Mouse (Mus musculus) limb, embryonic 13.5 days (tissue): ENCODE data around the gene Pigt. TPM values are rescaled to one million over a fixed set of nuclear protein-coding genes. Genes with fewer than 3 reads are reported as not detected.
A peak's percentile ranks its signal among the peaks of the same experiment; 100 is the strongest.

Experiments
- ATAC-seq: fragments of 200-750 bp; cut with Nextera tagmentation; 2 replicates; pipeline ENCODE4 v1.8.0; 2017; ENCODE audit warnings: low read depth, moderate number of reproducible peaks, moderate TSS enrichment; ENCODE audit not compliant: low FRiP score
- H3K27ac ChIP-seq: fragments of 300-500 bp; sonication (generic); 2 replicates; pipeline ENCODE4 v1.5.1; 2015; ENCODE audit warnings: inconsistent platforms, mild to moderate bottlenecking, moderate library complexity
- H3K27me3 ChIP-seq: fragments of 300-500 bp; sonication (generic); 2 replicates; pipeline ENCODE4 v1.6.1; 2015; ENCODE audit warnings: mild to moderate bottlenecking, inconsistent platforms
- H3K36me3 ChIP-seq: fragments of 300-500 bp; sonication (generic); 2 replicates; pipeline ENCODE4 v1.6.1; 2015; ENCODE audit warnings: inconsistent platforms, mild to moderate bottlenecking, moderate library complexity
- H3K4me1 ChIP-seq: fragments of 300-500 bp; sonication (generic); 2 replicates; pipeline ENCODE4 v1.6.1; 2015; ENCODE audit warnings: inconsistent platforms
- H3K4me2 ChIP-seq: fragments of 300-500 bp; sonication (generic); replicated peaks from 2 replicates; pipeline ENCODE4 v1.6.1; 2015; ENCODE audit warnings: inconsistent platforms, mild to moderate bottlenecking, moderate library complexity
- H3K4me3 ChIP-seq: fragments of 300-500 bp; sonication (generic); 2 replicates; pipeline ENCODE4 v1.5.1; 2015; ENCODE audit warnings: moderate library complexity, mild to moderate bottlenecking, inconsistent platforms
- H3K9ac ChIP-seq: fragments of 300-500 bp; sonication (generic); 2 replicates; pipeline ENCODE4 v1.6.1; 2015; ENCODE audit warnings: mild to moderate bottlenecking, inconsistent platforms
- H3K9me3 ChIP-seq: fragments of 300-500 bp; sonication (generic); 2 replicates; pipeline ENCODE4 v1.6.1; 2016; ENCODE audit warnings: inconsistent platforms
- WGBS: fragments of 180-500 bp; shearing (Covaris S2); methylation state at CpG from one replicate; pipeline ENCODE4 v1.1.7; 2015; 5-methylcytosine and 5-hydroxymethylcytosine counted together
- polyA plus RNA-seq: library from polyadenylated mRNA; unstranded; fragments of >200 nt; fragmentation: Nextera tagmentation; extraction: Ambion mirVana; gene quantifications from 2 replicates; pipeline ENCODE4 v1.2.1, GENCODE M21; 2015

Gene Pigt
- polyA plus RNA-seq, 1 experiment from 2014 or later, result 46.8 TPM

DNA sequence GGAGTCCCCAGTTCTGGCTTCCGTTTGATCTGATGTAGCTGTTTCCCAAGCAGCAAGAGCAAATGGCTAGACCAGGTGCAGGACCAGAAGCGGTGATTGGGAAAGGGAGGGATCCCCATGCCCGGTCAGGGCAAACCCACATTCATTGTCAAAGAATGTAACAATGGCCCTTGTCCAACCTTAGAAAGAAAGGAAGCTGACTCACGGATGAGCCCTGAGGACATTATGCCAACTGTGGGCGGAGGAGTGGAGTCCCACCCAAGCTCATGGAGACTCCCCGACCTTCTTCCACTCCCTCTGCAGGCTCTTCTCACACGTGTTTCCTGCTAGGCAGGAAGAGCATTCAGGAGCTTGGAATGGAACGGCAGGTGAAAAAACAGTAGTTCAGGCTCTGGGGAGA lies 16.1 kb downstream of the Pigt start:
- Histone ChIP-seq H3K27ac (no peak overlapping the region), H3K27me3 (no peaks in the 10 kb centered on the region), H3K9ac (no peak overlapping the region), H3K4me2 (no peak overlapping the region), H3K4me1 (peaks cover 5% of the 10 kb centered on the region; the same call in 1 of the 2 replicates), H3K9me3 (peaks cover 6% of the 10 kb centered on the region; the same call in 1 of the 2 replicates), H3K4me3 (no peak overlapping the region), H3K36me3 (0 out of 2 replicates have a peak, but pooled peaks cover 6% of the 10 kb centered on the region)
- 75% methylated on average over 8 of the region's 8 CpGs for WGBS
- ATAC-seq, result no peak

DNA sequence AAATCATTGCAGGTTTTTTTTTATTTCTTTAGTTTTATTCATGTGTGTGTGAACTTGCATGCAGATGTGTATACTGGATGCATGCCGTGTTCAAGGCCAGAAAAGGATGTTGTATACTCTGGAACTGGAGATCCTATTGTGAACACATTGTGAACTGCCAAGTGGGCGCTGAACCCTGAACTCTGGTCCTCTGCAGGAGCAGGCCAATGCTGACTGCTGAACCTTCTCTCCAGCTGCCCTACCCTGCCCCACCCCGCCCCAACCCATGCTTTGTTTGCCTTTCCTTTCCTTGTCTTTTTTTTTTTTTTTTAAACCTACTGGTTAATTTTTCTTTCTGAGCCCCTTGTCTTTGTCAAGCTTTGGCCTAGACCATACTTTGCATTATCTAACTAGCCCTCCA lies 17.6 kb downstream of the Pigt start:
- H3K36me3 ChIP-seq, result no peaks in the 10 kb centered on the region
- H3K9ac ChIP-seq, result no peak overlapping the region
- peaks cover 16% of the 10 kb centered on the region for H3K4me1 ChIP-seq
- H3K4me2 ChIP-seq, result no peak overlapping the region
- 84% methylated on average over 3 of the region's 3 CpGs for WGBS
- ATAC-seq, result no peak
- no peaks in the 10 kb centered on the region for H3K27me3 ChIP-seq
- H3K27ac ChIP-seq, result no peak overlapping the region
- peaks cover 6% of the 10 kb centered on the region; the same call in 1 of the 2 replicates for H3K9me3 ChIP-seq
- H3K4me3 ChIP-seq, result no peak overlapping the region

DNA sequence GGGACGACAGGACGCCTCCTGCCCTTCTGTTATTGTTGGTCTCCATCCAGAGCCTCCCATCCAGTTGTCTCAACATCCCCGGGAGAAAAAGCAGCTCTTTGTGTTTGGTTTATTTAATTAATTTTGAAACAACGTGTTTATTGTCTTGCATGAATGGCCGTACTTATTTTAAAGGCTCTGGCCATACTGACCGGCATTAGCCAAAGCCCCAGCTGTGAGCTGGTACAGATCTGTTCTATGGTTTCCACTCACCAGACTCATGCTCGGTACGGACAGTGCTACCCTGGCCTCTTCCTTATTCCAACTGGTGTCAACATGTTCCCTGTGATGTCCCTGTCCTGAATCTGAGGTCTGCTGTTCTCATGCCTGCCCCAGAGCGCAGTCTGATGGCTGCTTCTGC lies 18.6 kb downstream of the Pigt start:
- H3K27me3 ChIP-seq, result no peaks in the 10 kb centered on the region
- no peak overlapping the region for H3K4me2 ChIP-seq
- H3K36me3 ChIP-seq, result no peaks in the 10 kb centered on the region
- no peak overlapping the region for H3K4me3 ChIP-seq
- H3K9ac ChIP-seq, result no peak overlapping the region
- peaks cover 19% of the 10 kb centered on the region for H3K4me1 ChIP-seq
- ATAC-seq, result no peak
- H3K27ac ChIP-seq, result no peak overlapping the region
- peaks cover 6% of the 10 kb centered on the region; the same call in 1 of the 2 replicates for H3K9me3 ChIP-seq
- WGBS, result 81% methylated on average over 9 of the region's 9 CpGs

DNA sequence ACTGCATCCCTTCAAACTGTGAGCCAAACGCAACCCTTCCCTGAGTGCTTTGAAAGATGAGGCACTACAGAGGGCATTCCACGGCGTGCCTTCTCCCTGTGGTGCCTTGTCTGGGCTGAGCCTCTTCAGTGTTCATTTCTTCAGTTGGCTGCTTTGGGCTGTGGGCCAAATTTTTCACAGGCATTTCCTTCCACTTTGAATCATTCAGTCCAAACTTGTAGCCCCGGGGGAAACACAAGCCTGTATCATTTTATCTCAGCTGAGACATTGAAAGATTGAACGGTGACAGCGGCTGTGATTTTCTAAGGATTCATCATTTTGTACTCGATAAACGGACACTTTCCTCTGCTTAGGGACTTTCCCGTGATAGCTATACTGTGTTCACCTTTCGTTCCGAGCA lies 19.3 kb downstream of the Pigt start:
- Histone ChIP-seq H3K9me3 (peaks cover 6% of the 10 kb centered on the region; the same call in 1 of the 2 replicates), H3K4me2 (no peak overlapping the region), H3K4me1 (peaks cover 21% of the 10 kb centered on the region), H3K9ac (no peak overlapping the region), H3K36me3 (no peaks in the 10 kb centered on the region), H3K4me3 (no peak overlapping the region), H3K27ac (no peak overlapping the region), H3K27me3 (no peaks in the 10 kb centered on the region)
- 82% methylated on average over 11 of the region's 11 CpGs for WGBS
- ATAC-seq, result no peak

DNA sequence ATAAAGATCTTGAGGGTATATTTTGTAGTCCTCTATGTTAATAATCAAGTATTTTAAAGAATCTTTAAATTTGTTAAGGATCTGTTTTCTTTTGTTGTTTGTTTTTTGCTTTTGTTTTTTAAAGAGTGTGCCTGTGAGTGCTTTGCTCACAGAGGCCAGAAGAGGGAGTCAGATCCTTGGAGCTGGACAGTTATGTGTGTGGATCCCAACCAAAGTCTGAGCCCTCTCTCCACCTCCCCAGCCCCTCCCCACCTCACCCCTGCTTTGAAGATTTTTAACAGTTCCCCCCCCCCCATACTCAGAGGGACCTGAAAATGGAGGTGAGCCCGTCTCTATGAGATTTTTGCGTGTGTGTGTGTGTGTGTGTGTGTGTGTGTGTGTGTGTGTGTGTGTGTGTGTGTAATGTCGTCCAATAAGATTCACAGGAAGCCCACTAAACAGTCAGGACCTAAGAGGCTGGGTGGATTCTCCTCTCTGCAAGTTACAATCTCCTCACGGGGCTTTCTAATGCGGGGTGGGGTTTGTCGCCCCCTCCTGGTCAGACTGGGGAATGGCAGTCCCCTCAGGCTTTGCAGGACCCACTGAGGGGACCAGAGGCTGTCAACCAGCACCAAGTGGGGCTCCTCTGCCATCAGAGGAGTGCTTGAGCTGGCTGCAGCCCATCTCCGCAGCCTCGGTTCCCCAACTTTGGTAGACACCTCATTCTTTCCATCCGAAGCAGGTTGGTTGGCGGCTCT lies 20.3 kb downstream of the Pigt start:
- peaks cover 30% of the 10 kb centered on the region for H3K4me1 ChIP-seq
- H3K4me2 ChIP-seq, result no peak overlapping the region
- ATAC-seq, result peak; percentile 16; the same call in 1 of the 2 replicates
- peaks cover 6% of the 10 kb centered on the region; the same call in 1 of the 2 replicates for H3K9me3 ChIP-seq
- no peak overlapping the region for H3K9ac ChIP-seq
- H3K27me3 ChIP-seq, result no peaks in the 10 kb centered on the region
- no peak overlapping the region for H3K4me3 ChIP-seq
- H3K27ac ChIP-seq, result peak overlapping the region; percentile 88
- 38% methylated on average over 9 of the region's 10 CpGs for WGBS
- no peaks in the 10 kb centered on the region for H3K36me3 ChIP-seq

DNA sequence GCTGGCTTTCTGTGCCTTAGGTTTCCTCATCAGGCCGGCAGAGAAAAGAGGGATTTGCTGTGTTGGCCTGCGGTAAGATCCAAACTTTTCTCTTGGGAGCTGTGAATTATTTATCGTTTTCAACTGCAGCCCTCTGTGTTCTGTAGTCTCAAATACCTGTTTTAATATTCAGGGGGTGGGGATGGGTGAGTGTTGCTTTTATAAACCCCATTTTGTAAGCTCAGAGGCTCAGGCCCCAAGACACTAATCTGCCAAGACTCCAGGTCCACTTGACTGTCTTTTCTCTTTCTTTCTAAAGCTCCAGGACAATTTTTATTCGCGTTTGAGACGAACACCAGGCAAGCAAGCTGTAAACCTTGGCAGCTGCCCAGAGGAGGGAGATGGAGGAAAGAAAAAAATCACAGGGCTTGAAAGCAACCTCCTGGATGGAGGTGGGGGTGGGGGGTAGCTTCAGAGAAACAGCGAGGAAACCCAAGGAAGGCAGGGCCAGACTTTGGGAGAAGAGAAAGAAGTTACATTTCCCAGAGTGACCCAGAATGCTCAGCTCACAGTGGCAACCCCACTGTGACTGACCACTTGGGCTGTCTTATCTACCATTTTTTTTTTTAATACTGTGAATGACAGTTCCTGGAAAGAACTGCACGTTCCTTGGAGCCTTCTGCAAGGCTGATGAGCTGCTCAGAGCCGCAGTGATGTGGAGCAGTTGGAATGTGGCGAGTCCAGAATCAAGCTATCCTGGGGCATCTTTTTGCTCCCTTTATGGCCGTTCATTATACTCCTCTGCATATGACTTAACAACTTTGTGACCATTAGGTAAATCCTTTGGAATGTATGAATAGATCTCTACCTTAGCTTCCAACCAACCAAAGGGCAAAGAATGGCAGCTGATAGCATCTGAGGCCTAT lies 21.2 kb downstream of the Pigt start:
- Histone ChIP-seq H3K27me3 (0 out of 2 replicates have a peak, but pooled peaks cover 4% of the 10 kb centered on the region), H3K4me1 (peaks cover 30% of the 10 kb centered on the region), H3K4me3 (no peak overlapping the region), H3K9ac (no peak overlapping the region), H3K9me3 (peaks cover 11% of the 10 kb centered on the region; the same call in 1 of the 2 replicates), H3K27ac (peak overlapping the region; percentile 88), H3K36me3 (no peaks in the 10 kb centered on the region), H3K4me2 (peak overlapping the region; percentile 24; the same call in 1 of the 2 replicates)
- 24% methylated on average over 11 of the region's 11 CpGs for WGBS
- peak; percentile 79 for ATAC-seq

DNA sequence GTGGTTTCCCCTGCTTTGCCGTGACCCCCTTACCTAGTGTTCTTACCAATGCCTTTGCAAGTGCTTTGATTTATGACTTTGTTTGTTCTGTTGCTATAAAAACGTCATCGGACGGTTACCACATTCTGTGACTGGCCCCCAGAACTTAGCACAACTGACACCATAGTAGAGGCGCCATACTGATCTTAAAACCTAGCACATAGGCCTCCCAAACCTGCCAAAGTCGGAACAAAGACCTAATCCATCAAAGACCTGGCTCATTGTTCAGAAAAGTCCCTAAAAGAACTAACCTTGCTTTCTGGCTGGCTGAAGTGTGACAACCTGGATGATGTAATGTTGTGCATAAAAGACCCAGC lies 21.8 kb downstream of the Pigt start:
- H3K4me2 ChIP-seq, result no peak overlapping the region
- 30% methylated on average over 6 of the region's 6 CpGs for WGBS

DNA sequence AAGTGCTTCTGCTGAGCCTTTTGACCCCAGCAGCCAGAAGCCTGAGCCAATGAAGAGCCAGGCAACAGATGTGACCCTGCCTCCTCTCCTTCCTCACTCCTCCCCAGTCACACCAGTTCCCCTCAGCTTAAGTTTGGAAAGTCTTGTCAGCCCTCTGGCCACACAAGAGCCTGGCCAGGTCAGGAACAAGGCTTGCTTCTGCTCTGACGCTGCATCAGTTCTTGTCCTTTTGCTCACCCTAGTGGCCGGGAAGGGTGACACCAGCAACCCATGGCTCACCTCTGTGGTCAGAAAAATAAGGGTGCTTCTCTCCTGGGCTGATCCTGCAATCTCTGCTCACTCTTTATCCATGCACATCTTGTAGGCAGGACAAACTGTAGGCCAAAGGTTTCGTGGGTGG lies 23.5 kb downstream of the Pigt start:
- H3K27me3 ChIP-seq, result 0 out of 2 replicates have a peak, but pooled peaks cover 4% of the 10 kb centered on the region
- H3K4me2 ChIP-seq, result no peak overlapping the region
- no peak overlapping the region for H3K27ac ChIP-seq
- no peak overlapping the region for H3K4me3 ChIP-seq
- 13% methylated on average over 3 of the region's 3 CpGs for WGBS
- no peak for ATAC-seq
- no peaks in the 10 kb centered on the region for H3K36me3 ChIP-seq
- H3K4me1 ChIP-seq, result peaks cover 30% of the 10 kb centered on the region
- H3K9me3 ChIP-seq, result peaks cover 11% of the 10 kb centered on the region; the same call in 1 of the 2 replicates
- H3K9ac ChIP-seq, result no peak overlapping the region

More for the DNA sequence above, 21.8 kb downstream of the Pigt start:
- Histone ChIP-seq H3K4me3 (no peak overlapping the region), H3K27ac (peak overlapping the region; percentile 88), H3K9me3 (peaks cover 11% of the 10 kb centered on the region; the same call in 1 of the 2 replicates), H3K9ac (no peak overlapping the region), H3K4me1 (peaks cover 30% of the 10 kb centered on the region), H3K27me3 (0 out of 2 replicates have a peak, but pooled peaks cover 4% of the 10 kb centered on the region), H3K36me3 (no peaks in the 10 kb centered on the region)
- ATAC-seq, result peak; percentile 58

DNA sequence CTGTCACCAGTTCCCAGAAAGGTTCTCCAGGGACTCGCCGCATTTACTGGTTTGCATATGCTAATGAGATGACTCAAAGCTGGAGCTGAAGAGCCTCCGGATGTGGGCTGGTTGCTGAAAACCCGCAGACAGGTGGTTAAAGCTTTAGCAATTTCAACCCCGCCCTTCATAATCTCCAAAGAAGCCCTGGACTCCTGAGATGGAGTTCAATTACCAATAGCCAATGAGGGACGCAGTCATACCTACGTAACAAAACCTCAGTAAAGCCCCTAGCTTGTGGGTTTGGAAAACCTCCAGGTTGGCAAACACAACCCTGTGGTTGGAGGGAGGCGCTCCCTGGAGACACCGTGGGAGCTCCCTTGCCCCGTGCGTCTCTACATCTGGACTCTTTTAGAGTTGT lies 24.5 kb downstream of the Pigt start:
- WGBS, result 11% methylated on average over 11 of the region's 11 CpGs
- no peak overlapping the region for H3K9ac ChIP-seq
- H3K4me2 ChIP-seq, result peak overlapping the region; percentile 37
- peak overlapping the region; percentile 12; the same call in 1 of the 2 replicates for H3K27ac ChIP-seq
- 0 out of 2 replicates have a peak, but pooled peaks cover 4% of the 10 kb centered on the region for H3K27me3 ChIP-seq
- peaks cover 12% of the 10 kb centered on the region; the same call in 1 of the 2 replicates for H3K9me3 ChIP-seq
- peaks cover 30% of the 10 kb centered on the region for H3K4me1 ChIP-seq
- ATAC-seq, result no peak
- no peak overlapping the region for H3K4me3 ChIP-seq
- no peaks in the 10 kb centered on the region for H3K36me3 ChIP-seq

DNA sequence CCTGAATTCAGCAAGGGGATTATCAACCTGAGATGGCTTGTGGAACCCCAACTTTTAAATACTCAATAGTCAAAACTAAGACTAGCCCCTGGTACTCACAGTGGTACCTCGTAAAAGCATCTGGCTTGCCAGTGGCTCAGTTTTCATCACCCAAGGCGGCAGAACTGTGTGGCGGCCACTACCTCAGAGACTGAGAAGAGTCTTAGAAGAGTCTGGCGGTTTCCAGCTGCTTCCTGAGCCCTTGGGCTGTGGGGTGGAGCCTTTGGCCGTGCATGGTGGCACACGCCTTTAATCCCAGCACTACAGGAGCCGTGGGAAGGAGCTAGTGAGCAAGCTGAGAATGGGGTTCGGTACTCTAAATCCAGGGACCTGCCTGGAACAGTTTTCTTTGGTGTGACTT lies 25.0 kb downstream of the Pigt start:
- ATAC-seq, result no peak
- peaks cover 16% of the 10 kb centered on the region; the same call in 1 of the 2 replicates for H3K9me3 ChIP-seq
- H3K27me3 ChIP-seq, result 0 out of 2 replicates have a peak, but pooled peaks cover 4% of the 10 kb centered on the region
- H3K27ac ChIP-seq, result peak overlapping the region; percentile 12; the same call in 1 of the 2 replicates
- peaks cover 30% of the 10 kb centered on the region for H3K4me1 ChIP-seq
- no peak overlapping the region for H3K9ac ChIP-seq
- H3K36me3 ChIP-seq, result no peaks in the 10 kb centered on the region
- WGBS, result 14% methylated on average over 8 of the region's 8 CpGs
- peak overlapping the region; percentile 37 for H3K4me2 ChIP-seq
- no peak overlapping the region for H3K4me3 ChIP-seq

DNA sequence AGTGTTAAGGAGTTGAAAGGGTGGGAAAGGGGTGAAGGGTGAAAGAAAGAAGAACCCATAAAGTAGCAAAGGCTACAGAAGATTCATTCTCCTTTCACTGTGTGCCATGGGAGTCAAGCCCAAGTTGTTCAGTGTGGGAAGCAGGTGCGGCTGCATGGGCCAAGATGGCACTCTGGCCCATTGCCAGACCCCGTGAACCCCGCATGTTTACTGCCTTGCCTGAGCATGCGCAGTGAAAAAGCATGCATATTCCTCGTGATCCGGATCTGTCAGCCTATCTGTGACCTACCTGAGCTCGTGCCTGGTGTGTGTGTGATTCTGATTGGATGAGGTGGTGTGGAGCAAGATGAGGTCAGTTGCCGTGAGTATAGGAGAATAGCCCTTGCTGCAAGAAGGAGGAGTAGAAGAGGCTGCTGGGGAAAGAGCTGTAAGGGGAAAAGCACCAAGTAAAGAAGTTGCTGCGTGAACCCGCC lies 26.0 kb downstream of the Pigt start:
- Histone ChIP-seq H3K36me3 (no peaks in the 10 kb centered on the region), H3K4me2 (no peak overlapping the region), H3K4me3 (no peak overlapping the region), H3K9me3 (peaks cover 17% of the 10 kb centered on the region; the same call in 1 of the 2 replicates), H3K27me3 (0 out of 2 replicates have a peak, but pooled peaks cover 4% of the 10 kb centered on the region), H3K9ac (no peak overlapping the region), H3K27ac (no peak overlapping the region), H3K4me1 (peaks cover 25% of the 10 kb centered on the region)
- no peak for ATAC-seq
- 85% methylated on average over 10 of the region's 10 CpGs for WGBS
